Mouse (Mus musculus) embryonic fibroblast, embryonic 13.5 days (primary cell): Measurements from ENCODE around the gene Cdh6.

Experiments used
- CTCF ChIP-seq: IDR thresholded peaks from 2 replicates; pipeline ENCODE4 v1.5.1; 2011; ENCODE audit warnings: mild to moderate bottlenecking, control low read depth, low read length, moderate library complexity, borderline replicate concordance; ENCODE audit not compliant: insufficient read depth
- POLR2A ChIP-seq: IDR thresholded peaks from 2 replicates; pipeline ENCODE4 v1.6.1; 2011; ENCODE audit warnings: low read depth, mild to moderate bottlenecking, control low read depth, low read length, moderate library complexity

- TF ChIP-seq CTCF (no peak), POLR2A (no peak)
Measured at GRCm38 (mm10) chr15:13181014-13181413, 7.5 kb upstream of the Cdh6 start.
